Mouse (Mus musculus) ovary, postnatal 36 days (tissue): Measurements from ENCODE around the gene Tsen34.

Source experiments
- DNase-seq: peaks from one replicate; pipeline ENCODE4 v3.0.0; 2022; ENCODE audit warnings: low spot score, mixed read lengths

The Tsen34 gene

GRCm38 (mm10) chr7:3692382-3692986, at the start of gene Tsen34:
Tsen34 (plus strand) TSS chr7:3692863.
- no peak for DNase-seq

DNA sequence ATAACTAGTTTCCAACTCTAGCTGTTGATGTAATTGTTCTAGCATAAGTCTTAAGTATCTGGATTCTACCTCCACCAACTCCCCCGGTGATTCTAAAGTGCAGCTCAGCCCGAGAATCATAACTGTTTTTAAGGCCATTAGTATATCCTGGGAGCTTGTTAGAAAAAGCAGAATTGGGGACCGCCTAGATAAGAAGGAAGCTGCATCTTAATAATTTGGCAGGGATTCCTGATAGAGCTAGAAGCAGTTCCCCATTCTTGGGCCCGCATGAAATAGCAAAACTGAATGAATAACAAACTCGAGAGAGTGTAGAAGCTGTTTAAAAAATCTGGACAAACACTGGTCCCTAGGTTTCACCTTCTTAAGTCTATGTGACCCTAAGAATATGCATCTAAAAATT, 49.3 kb upstream of the Tsen34 start:
- no peak for DNase-seq

DNA sequence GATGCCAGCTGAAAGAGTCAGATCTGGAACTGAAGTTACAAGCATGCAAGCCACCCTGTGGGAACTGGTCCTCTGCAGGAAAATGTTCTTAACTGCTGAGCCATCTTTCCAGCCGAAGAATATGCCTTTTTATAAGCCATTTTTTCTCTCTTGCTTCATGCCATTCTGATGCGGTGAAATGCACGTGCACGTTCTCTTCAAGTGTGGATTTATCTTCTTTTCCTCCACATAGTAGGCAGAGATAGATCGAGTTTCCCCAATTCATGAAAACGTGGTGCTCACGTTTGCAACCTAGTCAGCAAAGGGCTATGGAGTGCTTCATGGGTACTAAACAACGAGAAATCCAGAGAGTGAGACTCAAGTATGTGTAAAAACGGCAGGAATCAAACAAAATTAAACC, 48.8 kb upstream of the Tsen34 start:
- no peak for DNase-seq

- DNase-seq, result peak; percentile 82
Observed at GRCm38 (mm10) chr7:3644348-3644671, 48.4 kb upstream of the Tsen34 start.

- DNase-seq, result peak; percentile 96
Observed at GRCm38 (mm10) chr7:3644672-3645487, 47.8 kb upstream of the Tsen34 start, which contains the start of gene Cnot3. Cnot3 (plus strand) TSS chr7:3645268.

- DNase-seq, result no peak
Observed at GRCm38 (mm10) chr7:3645488-3646025, 47.1 kb upstream of the Tsen34 start.

- no peak for DNase-seq
Observed at GRCm38 (mm10) chr7:3646188-3646587, 46.5 kb upstream of the Tsen34 start.

- no peak for DNase-seq
Observed at GRCm38 (mm10) chr7:3646641-3647040, 46.0 kb upstream of the Tsen34 start.

DNA sequence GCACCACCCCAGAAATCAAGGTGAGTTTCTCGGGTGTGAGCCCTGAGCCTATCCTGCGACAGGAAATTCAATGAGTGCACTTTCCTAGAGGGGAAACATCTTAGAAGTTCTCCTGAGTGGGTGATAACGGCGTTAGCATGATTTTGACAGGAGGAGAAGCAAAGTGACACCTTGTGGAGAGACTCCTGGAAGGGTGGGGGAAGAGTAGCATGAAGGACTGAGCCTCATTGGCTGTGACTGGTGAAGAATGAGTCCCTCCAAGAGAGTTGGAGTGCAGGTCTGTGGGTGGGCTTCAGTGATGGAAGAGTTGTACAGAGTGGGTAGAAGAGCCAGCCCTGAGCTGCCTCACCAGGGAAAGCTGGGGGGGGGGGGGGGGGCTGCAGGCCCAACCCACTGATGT, 35.7 kb upstream of the Tsen34 start:
- no peak for DNase-seq

DNA sequence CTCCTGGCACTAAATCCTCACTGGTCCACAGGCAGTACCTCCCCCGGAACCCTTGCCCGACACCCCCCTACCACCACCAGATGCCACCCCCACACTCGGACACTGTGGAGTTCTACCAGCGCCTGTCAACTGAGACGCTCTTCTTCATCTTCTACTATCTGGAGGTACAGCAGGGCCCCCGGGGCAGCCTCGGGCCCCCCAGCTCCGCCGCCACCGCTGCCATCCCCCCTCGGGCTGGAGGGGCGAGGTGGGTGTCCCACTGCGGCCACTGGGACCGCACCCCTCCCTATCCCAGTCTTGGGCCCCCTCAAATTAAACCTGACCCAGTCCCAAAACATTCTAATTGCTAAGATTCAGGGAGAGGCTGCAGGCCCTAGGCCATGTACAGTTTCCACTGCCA, 34.1 kb upstream of the Tsen34 start:
- no peak for DNase-seq

GRCm38 (mm10) chr7:3664524-3665214, 28.0 kb upstream of the Tsen34 start:
- DNase-seq, result no peak

- peak; percentile 92 for DNase-seq
Observed at GRCm38 (mm10) chr7:3665215-3666114, 27.2 kb upstream of the Tsen34 start, which contains the start of gene Leng1. Leng1 (minus strand) TSS chr7:3665840.

DNA sequence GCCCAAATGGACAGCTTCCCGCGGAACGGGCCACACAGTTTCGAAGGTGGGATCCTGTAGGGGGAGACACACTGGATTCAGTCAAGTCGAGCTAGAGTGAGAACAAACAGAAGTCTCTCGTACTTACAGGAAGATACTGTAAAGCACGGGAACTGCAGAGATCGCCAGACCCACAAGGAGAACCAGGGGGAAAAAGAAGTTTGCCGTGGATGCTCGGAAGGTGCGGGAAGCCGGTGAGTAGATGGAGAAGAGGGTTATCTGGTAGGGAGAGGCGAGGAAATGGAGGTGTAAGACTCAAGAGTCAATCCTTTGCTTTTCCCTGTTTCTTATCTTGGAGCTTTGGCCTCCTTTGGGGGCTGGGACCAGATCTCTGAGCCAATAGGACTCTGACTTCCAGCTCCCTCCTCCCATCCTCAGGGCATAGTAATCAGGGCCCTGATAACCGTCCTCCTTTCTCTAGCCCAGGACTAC, 25.7 kb upstream of the Tsen34 start:
- DNase-seq, result no peak

DNA sequence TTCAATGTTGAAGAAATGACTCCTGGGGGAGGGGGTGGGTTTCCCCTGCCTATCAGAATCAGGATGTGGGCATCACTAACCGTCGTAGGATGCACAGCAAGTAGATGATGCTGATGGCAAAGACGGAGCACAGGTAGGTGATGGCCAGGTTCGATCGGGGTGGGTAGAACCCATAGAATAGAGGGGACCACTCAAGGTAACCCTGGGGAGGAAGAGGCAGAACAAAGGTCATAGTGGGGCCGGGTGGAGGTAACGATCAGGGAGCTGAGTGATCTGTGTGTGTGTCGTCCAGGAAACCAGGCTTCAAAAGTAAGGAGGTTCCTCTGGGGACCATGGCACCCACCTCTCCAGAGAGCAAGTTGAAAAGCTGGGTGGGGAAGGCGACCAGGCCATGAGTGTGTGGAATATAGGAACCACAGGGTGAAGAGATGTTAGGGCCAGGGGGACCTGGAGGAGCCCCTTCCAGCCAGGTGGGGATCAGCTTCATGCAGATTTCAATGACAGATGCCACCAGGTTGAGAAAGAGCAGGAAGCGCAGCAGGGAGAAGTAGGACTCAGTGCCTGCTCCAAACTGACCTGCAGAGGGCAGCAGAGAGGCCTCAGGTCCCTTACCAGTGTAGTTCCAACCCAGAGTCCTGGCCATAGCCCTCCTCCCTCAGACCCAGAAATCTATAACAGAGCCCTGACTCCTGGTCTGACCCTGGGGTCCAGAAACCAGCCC, 18.0 kb upstream of the Tsen34 start:
- DNase-seq, result peak; percentile 75

DNA sequence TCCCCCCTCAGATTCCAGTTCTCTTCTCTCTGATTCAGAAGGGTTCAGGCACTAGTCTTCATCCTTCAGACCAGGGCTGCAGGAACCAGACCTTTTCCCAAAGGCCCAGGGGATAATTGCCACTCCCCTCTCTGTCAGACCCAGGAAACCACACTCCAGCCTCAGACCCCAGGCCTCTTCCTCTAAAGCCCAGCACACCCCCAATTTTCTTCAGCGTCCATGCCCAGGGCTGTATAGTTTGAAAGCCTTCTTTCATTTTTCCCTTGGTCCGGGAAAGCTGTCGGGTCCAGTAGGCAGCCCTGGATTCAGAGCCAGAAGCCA, 17.5 kb upstream of the Tsen34 start:
- DNase-seq, result no peak

DNA sequence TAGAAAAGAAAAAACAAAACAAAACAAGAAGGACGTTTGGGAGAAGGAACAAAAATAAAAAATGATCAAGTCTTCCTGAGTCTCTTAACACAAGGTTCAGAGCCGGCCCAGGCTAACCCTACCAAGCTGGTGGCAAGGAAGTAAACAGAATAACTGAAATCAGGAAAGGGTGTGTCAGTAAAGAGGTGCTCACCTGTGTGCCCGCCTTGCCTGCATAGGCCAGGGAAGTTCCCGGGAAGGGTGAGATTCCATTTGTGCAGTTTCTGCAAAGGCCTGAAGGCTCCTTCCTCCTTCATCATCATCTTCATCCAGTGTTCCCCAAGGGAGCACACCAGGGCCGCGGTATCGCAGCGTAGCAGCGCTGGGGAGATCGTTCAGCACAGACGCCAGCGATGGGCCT, 16.3 kb upstream of the Tsen34 start:
- DNase-seq, result no peak

DNA sequence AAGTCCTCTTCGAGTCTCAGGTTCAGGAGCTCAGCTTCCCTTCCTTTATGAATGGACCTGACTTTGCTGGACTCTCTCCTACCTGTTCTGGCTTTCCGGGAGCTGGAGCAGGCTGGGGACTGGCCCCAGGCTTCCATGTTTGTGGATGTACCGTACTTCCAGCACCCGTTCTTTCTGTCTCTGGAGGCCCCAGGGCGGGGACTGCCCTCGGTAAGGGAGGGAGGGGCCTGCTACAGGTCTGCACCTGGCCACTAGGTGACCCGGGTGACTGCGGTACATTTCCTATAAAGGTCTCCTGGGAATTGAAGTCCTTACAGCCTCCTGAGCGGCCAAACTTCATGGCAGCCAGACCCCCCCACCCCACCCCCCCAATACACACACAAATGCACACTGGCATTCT, 15.3 kb upstream of the Tsen34 start, which contains the start of gene Tmc4:
Gene Tmc4 (minus strand): TSS at position 212 of the 400 bp plus-strand sequence.
- DNase-seq, result no peak

DNA sequence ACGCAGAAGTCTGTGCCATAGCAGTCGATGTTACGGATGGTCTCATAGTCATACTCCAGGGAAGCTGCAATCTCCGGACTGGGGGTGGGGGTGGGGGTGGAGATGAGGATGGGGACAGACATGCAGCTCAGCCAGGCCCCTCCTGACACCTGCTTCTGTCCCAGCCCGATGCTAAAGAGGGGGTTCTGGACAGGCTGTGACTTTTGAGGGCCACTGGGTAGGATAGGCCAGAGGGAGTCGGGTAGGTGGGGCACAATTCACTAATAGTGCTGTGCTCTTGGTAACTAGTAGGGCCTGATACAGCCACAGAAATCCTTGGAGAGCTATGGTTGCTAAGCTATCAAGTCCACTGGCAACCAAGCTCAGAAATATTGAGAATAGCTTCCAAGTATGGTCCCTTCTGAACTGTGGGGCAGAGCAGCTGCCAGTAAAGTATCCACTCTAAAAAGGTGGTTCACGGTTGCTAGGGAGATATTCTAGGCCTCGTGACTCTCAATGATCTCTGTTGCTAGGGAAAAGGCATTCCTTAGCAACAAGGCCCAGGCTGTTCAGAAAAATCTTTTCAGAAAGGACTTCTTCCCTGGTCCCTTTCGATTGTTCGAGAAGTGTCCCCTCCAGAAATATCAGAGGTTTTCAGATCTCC, 8.6 kb upstream of the Tsen34 start:
- no peak for DNase-seq

DNA sequence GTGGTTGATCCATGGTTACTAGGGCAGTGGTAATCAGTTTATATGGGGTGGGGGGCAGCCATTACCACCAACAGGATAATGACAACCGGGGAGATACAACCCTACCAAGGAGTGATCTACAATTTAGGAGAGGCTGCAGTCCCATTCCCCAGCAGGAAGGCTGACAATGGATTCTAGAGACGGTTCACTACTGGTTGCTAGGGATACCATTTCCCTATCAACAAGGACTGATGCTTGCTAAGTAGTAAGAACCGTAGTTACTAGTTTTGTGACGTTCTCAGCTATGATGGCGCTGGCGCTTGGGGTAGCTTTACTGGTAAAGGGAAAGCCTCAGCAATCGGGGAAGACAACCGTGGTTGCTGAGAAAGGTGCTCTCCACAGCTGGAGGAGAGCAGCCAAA, 8.0 kb upstream of the Tsen34 start:
- no peak for DNase-seq

DNA sequence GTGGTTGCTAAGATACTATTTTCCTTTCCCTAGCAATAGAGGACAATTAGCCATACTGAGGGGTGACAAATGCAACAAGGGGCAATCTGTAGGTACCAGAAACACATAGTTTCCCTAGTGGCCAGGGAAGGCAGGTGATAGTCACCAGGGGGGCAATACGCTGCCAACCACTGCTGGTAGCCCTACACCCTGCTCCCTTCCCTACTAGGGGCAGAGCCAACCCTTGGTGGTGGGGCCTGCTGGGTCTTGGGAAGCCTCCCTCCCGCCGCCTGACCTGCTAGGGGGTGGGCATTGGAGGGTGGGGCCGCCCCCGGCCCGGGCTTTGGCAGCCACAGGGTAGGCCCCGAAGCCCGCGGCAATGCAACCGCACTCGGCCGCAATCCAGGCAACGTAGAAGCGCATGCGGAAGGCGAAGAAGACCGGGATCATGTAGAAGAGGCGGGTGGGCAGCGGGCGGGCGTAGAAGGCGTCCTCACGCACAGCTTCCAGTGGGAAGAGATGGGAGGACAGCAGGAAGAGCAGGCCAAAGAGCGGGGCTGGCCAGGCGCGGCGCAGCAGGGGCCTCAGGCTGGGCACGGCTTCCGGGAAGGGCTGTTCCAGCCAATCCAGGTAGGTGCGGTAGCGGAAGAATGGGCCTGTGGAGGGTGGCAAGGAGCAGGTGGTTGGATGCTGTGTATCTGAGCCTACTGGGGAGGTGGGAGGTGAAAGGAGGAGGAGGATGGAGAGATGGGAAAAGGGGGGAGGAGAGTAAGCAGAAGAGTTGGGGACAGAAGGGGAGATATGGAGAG, 7.1 kb upstream of the Tsen34 start:
- DNase-seq, result no peak
